Mouse (Mus musculus) ovary, postnatal 36 days (tissue): ENCODE data around the gene Ackr1.
A peak's percentile ranks its signal among the peaks of the same experiment; 100 is the strongest.

Experiments
- DNase-seq: peaks from one replicate; pipeline ENCODE4 v3.0.0; 2022; ENCODE audit warnings: low spot score, mixed read lengths

The Ackr1 gene

GRCm38 (mm10) chr1:173333312-173334253, at the start of gene Ackr1:
Gene Ackr1 (minus strand): TSS chr1:173333750.
- no peak for DNase-seq

- DNase-seq, result no peak
Measured at GRCm38 (mm10) chr1:173381436-173381835, 47.9 kb upstream of the Ackr1 start.

- DNase-seq, result peak; percentile 46
Measured at GRCm38 (mm10) chr1:173377380-173378112, 44.0 kb upstream of the Ackr1 start.

DNA sequence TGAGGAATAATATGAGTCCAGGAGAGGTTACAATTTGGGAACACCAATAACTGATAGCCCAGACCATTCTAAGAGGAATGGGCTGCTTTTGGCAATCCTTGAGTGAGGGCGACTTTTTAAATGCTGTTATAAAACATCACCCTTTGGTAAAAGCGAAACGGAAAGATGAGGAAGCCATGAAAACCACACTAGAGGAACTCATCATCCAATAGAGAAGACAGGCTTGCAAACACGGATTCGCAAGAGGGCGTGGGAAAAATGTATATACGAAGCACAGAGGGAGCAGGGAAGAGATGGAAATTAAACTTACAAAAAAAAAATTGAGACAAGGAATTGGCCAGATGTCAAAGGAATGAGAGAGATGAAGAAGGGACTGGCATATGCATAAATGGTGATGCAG, 40.5 kb upstream of the Ackr1 start:
- DNase-seq, result no peak

- DNase-seq, result no peak
Measured at GRCm38 (mm10) chr1:173371586-173371985, 38.0 kb upstream of the Ackr1 start.

GRCm38 (mm10) chr1:173370456-173370855, 36.9 kb upstream of the Ackr1 start:
- no peak for DNase-seq

GRCm38 (mm10) chr1:173369611-173370010, 36.1 kb upstream of the Ackr1 start:
- no peak for DNase-seq

DNA sequence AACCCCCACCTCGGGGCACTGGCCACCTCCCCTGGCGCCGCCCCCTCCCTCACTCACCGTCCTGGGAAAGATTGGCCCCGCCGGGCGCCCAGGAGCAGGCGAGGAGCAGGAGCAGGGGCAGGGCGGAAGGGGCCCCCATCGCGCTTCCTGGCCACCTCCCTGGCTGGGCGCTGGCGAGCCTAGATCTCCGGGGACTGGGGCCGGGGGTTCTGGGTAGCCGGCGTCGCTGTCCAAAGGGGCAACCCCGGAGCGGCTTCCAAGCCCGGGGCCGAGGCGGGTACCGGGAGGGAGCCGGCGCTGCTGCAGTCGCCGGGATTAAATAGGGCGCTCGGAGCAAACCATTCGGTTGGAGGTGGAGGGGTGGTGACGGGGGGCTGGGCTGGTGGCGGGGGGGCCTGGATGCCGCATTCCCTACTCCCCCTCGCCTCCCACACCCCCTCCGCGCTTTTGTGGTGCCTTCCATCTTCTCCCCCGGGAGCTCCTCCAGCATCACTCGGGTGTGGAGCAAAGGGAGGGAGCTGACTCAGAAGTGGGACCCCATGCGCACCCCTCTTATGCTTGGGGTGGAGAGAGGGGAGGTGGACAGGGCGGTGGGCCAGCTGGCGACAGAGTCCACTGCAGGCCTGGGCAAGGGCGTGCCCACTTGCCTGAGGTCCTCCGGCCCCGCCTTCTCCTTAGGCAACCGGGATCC, 34.0 kb upstream of the Ackr1 start, which contains the start of gene Cadm3:
Gene Cadm3, minus strand, starts transcription at position 340 of the 691 bp plus-strand sequence.
- DNase-seq, result peak; percentile 9

GRCm38 (mm10) chr1:173366701-173367355, 33.3 kb upstream of the Ackr1 start:
- no peak for DNase-seq

GRCm38 (mm10) chr1:173365970-173366409, 32.4 kb upstream of the Ackr1 start:
- DNase-seq, result peak; percentile 10

GRCm38 (mm10) chr1:173364125-173364800, 30.7 kb upstream of the Ackr1 start:
- peak; percentile 38 for DNase-seq

GRCm38 (mm10) chr1:173363436-173363835, 29.9 kb upstream of the Ackr1 start:
- DNase-seq, result no peak

- DNase-seq, result peak; percentile 49
Measured at GRCm38 (mm10) chr1:173361651-173362050, 28.1 kb upstream of the Ackr1 start.

DNA sequence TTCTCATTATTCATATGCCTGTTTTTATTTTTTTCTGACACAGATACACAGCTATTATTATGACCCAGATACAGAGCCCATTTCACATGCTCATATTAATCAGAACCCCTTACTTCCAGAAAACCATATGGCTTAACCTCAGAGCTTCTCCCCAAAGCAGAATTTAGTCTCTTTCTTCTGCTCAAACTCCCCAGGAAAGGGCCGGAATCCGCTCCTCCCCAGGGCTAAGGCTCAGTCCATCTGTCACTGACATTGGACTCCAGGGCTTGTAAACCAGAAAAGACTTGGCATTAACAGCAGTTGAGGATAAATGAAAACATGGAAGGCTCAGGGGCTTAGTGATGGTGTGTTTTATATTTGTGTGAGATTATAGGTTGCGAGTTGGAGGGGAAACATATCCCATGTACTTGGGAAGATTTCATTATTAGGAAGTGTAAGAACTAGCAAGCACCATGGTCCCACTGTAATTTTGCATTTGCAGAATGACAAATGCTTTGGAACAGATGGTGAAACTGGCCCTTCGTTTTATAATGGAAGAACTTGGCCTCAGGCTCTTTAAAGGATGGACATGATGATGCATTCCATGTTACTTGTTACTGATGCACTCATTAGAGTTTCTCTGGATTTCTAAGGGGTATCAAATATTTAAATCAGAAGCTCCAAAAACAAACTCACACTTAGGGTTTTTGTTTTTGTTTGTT, 26.2 kb upstream of the Ackr1 start:
- DNase-seq, result no peak

GRCm38 (mm10) chr1:173357799-173358198, 24.2 kb upstream of the Ackr1 start:
- no peak for DNase-seq

DNA sequence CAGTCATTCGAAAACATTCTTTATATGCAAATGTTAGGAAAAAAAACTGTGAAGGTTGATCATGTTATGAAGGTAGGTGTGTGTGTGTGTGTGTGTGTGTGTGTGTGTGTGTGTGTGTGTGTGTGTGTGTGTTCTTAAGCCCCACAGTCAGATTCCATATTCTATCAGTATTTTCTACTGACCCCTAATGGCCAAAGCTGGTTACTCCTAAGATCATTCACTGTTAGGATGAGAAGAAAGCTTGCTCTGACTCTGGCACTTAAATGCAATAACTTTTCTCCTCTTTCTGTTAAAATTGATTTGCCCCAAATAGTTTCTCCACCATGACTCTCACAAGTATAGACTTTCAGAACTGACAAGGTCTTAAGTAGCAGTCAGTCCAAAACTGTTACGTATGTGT, 23.1 kb upstream of the Ackr1 start:
- DNase-seq, result no peak

- DNase-seq, result no peak
Measured at GRCm38 (mm10) chr1:173355107-173355846, 21.7 kb upstream of the Ackr1 start.

DNA sequence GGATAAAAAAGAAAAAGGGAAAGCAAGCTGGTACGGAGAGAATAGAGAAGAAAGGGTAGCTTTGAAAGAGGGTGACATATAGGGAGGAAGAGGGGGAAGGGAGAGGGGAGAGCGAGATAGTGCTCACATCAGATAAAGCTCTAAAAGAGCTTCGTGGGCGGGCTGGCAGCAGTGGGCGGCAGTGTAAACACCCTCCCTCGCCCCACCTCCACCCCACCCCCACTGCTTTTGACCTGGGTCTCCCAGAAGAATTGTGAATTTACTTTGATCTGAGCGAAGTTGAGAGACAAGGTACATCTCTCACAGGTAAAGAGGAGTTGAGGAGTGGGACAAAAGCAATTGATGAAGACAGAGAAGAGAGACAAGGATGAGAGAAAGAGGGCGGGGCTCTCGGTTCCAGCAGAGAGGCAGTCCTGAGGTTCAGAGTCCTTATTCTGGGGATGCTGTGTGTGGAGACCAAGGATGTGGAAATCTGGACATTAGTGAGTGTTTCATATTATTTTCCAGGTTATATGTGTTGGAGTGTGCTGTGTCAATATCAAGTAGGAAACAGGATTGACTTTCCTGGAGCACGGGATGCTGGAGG, 16.9 kb upstream of the Ackr1 start, which contains the start of gene Aim2:
Gene Aim2, plus strand, starts transcription at position 508 of the 586 bp plus-strand sequence.
- DNase-seq, result no peak

GRCm38 (mm10) chr1:173349946-173350345, 16.4 kb upstream of the Ackr1 start:
- DNase-seq, result peak; percentile 18
